Mouse (Mus musculus): ENCODE measurements around the gene Mthfr. TPM values are rescaled to one million over a fixed set of nuclear protein-coding genes. Genes with fewer than 3 reads are reported as not detected.

Mthfr gene
- total and polyA plus RNA-seq, 3 experiments = 7.4 to 15.5 TPM; not detected in 1

DNA sequence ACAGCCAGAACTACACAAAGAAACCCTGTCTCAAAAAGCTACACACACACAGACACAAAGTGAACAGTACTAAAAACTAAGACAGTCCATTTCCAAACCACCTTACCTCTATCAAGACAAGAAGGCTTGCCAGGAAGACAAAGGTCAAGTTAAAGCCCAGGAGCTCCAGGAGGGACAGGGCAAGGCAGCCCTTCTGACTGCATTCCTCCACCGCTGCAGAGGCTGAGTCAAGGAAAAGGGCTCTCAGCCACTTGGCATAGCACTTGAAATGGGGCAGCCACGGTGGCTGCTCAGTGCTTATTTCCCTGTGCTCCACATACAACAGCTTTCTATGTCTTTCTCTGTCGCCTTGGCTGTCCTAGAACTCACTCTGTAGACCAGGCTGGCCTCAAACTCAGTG is 14.9 kb upstream of the Mthfr start:
- Histone ChIP-seq H3K36me3 (ENCODE audit: control insufficient read depth in 1 of 2, insufficient read depth in 2 of 2, low read length in 2 of 2) (peaks cover 0 to 2% of the 10 kb centered on the region in 2 experiments; a peak in 1 of 4 replicates), H3K4me3 (ENCODE audit: control insufficient read depth in 1 of 2, insufficient read depth in 1 of 2, low read depth in 2 of 2, low read length in 2 of 2) (no peak overlapping the region), H3K9ac (ENCODE audit: control insufficient read depth, low read depth, low read length, poor library complexity, severe bottlenecking) (no peak overlapping the region), H3K79me2 (ENCODE audit: control insufficient read depth, insufficient read depth, low read length, poor library complexity) (no peaks in the 10 kb centered on the region), H3K27me3 (ENCODE audit: control insufficient read depth in 1 of 2, insufficient read depth in 2 of 2, low read length in 2 of 2) (no peaks in the 10 kb centered on the region), H3K4me1 (ENCODE audit: control insufficient read depth in 1 of 2, insufficient read depth in 2 of 2, low read length in 2 of 2) (no peaks in the 10 kb centered on the region), H3K9me3 (replicated peaks; ENCODE audit: insufficient read depth, low read length) (no peaks in the 10 kb centered on the region), H3K27ac (ENCODE audit: control insufficient read depth, low read depth, low read length) (no peak overlapping the region)
- no peak for DNase-seq (ENCODE audit: low read depth, low spot score)
- TF ChIP-seq POLR2AphosphoS2 (IDR thresholded peaks at IDR 0.05; ENCODE audit: low read length) (no peak), ZNF384 (IDR thresholded peaks at IDR 0.05; ENCODE audit: low read depth, low read length) (no peak)

DNA sequence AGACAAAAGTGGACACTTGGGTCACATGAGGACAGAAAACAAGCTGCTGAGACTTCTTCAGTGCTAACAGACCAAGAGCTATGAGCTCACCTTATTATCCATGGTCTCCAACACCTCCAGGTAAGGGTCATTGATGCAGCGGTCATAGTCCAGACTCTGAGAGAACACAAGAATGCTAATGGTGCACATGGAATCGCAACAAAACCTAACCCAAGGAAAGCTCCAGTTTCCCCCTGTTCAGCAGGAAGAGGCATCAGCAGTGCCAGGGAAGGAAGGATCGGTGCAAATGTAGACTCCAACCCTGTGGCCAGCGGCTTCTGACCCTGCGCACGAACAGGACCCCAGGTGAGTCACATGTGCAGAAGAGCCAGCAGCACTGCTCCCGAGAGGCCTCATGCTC is 9.6 kb upstream of the Mthfr start:
- no peak for TF ChIP-seq NELFE (IDR thresholded peaks at IDR 0.05; ENCODE audit: low read depth, low read length)
- TF ChIP-seq HCFC1 (IDR thresholded peaks at IDR 0.05; ENCODE audit: low read depth, low read length) = no peak
- no peak for TF ChIP-seq E2F4 (IDR thresholded peaks at IDR 0.05; ENCODE audit: borderline replicate concordance, low read depth, low read length)
- TF ChIP-seq TBP (IDR thresholded peaks at IDR 0.05; ENCODE audit: low read depth, low read length) = no peak
- TF ChIP-seq MEF2A (IDR thresholded peaks at IDR 0.05; ENCODE audit: extremely low read depth, insufficient replicate concordance, low read depth, low read length, poor library complexity, severe bottlenecking) = no peak
- TF ChIP-seq SIN3A (IDR thresholded peaks at IDR 0.05; ENCODE audit: low read length) = no peak
- TF ChIP-seq JUND (IDR thresholded peaks at IDR 0.05; ENCODE audit: low read depth, low read length) = no peak
- TF ChIP-seq CHD1 (IDR thresholded peaks at IDR 0.05; ENCODE audit: low read depth, low read length) = no peak
- TF ChIP-seq EP300 (IDR thresholded peaks at IDR 0.05; ENCODE audit: low read depth in 1 of 2, low read length in 2 of 2) = no peak
- TF ChIP-seq POLR2AphosphoS5 (IDR thresholded peaks at IDR 0.05; ENCODE audit: borderline replicate concordance, low read depth, low read length) = no peak
- no peak for TF ChIP-seq MYB (IDR thresholded peaks at IDR 0.05; ENCODE audit: low read depth, low read length)
- TF ChIP-seq NRF1 (IDR thresholded peaks at IDR 0.05; ENCODE audit: insufficient read depth, low read depth, low read length, poor library complexity, severe bottlenecking) = no peak
- no peak for TF ChIP-seq MAFK (IDR thresholded peaks at IDR 0.05; ENCODE audit: borderline replicate concordance, low read depth, low read length)
- no peak for TF ChIP-seq CTCF (IDR thresholded peaks at IDR 0.05 in 2 of 3, conservative IDR thresholded peaks at IDR 0.05 in 1 of 3; ENCODE audit: control insufficient read depth in 1 of 3, insufficient read depth in 1 of 3, low read depth in 2 of 3, low read length in 3 of 3, poor library complexity in 1 of 3, severe bottlenecking in 1 of 3)
- TF ChIP-seq ZC3H11A (IDR thresholded peaks at IDR 0.05; ENCODE audit: low read depth, low read length) = no peak
- peaks cover 0 to 2% of the 10 kb centered on the region in 2 experiments; a peak in 3 of 4 replicates for H3K36me3 ChIP-seq (ENCODE audit: control insufficient read depth in 1 of 2, insufficient read depth in 2 of 2, low read length in 2 of 2)

More for the DNA sequence above, 9.6 kb upstream of the Mthfr start:
- no peak for DNase-seq (ENCODE audit: low read depth, low spot score)
- no peak overlapping the region for H3K4me3 ChIP-seq (ENCODE audit: control insufficient read depth in 1 of 2, insufficient read depth in 1 of 2, low read depth in 2 of 2, low read length in 2 of 2)
- no peak overlapping the region for H3K27ac ChIP-seq (ENCODE audit: control insufficient read depth, low read depth, low read length)
- peaks cover 0 to 4% of the 10 kb centered on the region in 2 experiments; a peak in 1 of 4 replicates for H3K4me1 ChIP-seq (ENCODE audit: control insufficient read depth in 1 of 2, insufficient read depth in 2 of 2, low read length in 2 of 2)
- H3K9me3 ChIP-seq (replicated peaks; ENCODE audit: insufficient read depth, low read length) = no peaks in the 10 kb centered on the region
- H3K27me3 ChIP-seq (ENCODE audit: control insufficient read depth in 1 of 2, insufficient read depth in 2 of 2, low read length in 2 of 2) = no peaks in the 10 kb centered on the region
- no peak overlapping the region for H3K9ac ChIP-seq (ENCODE audit: control insufficient read depth, low read depth, low read length, poor library complexity, severe bottlenecking)
- H3K79me2 ChIP-seq (ENCODE audit: control insufficient read depth, insufficient read depth, low read length, poor library complexity) = no peaks in the 10 kb centered on the region
